Mouse (Mus musculus) megakaryocyte, embryonic 14.5 days (primary cell): ENCODE data around the gene Slc44a1.

Experiments used
- FLI1 ChIP-seq: IDR thresholded peaks from 2 replicates; pipeline ENCODE4 v1.6.1; 2012; ENCODE audit warnings: low read length, inconsistent platforms, mixed read lengths
- GATA1 ChIP-seq: IDR thresholded peaks from 3 replicates; pipeline ENCODE4 v1.6.1; 2012; ENCODE audit warnings: mixed read lengths, low read length, inconsistent platforms, borderline replicate concordance

DNA sequence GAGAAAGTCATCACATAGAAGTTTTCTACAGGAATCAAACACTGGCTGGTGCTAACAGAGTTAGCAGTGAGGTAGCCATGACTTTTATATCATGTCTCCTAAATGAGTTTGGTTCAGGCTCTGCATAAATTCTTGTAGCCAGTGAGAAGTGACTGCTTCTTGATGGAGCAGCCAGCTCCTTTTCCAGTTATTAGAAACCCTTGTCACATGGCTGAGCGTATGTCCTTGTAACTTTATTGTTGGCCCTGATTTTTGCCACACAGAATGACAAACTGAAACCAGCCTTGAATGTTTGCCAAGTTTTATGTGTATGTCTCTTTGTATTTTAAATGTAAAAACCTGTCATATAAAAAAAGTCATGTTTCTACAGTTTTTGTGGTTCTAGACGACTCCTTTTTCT is 15.7 kb downstream of the Slc44a1 start:
- TF ChIP-seq FLI1 (no peak), GATA1 (no peak)
